Mouse (Mus musculus) cerebellum, adult 2 months (tissue): ENCODE results near the gene Ints2. TPM values are rescaled to one million over a fixed set of nuclear protein-coding genes. Genes with fewer than 3 reads are reported as not detected.
A peak's percentile ranks its signal among the peaks of the same experiment; 100 is the strongest.
"Not testable (repeated sequence)": the region's sequence is repeated elsewhere in the genome, so short reads cannot be mapped to it uniquely, and the experiment has no call there.

Experiments used
- DNase-seq, 2 experiments: peaks; one replicate each; pipeline ENCODE4 v3.0.0; 2021
- H3K27ac ChIP-seq: fragments of 200-500 bp; 2 replicates; pipeline ENCODE4 v1.5.1; 2012; ENCODE audit warnings: low read length, control low read depth, inconsistent platforms; ENCODE audit not compliant: insufficient read depth
- H3K27me3 ChIP-seq: fragments of 200-500 bp; 2 replicates; pipeline ENCODE4 v1.6.1; 2012; ENCODE audit warnings: inconsistent platforms, mild to moderate bottlenecking, low read length, moderate library complexity; ENCODE audit not compliant: control insufficient read depth, insufficient read depth
- H3K4me1 ChIP-seq: fragments of 200-500 bp; 2 replicates; pipeline ENCODE4 v1.6.1; 2011; ENCODE audit warnings: low read length; ENCODE audit not compliant: control insufficient read depth, insufficient read depth
- H3K4me3 ChIP-seq: fragments of 200-500 bp; replicated peaks from 2 replicates; pipeline ENCODE3; 2011; ENCODE audit warnings: mild to moderate bottlenecking, low read depth, low read length, control low read depth; ENCODE audit not compliant: insufficient read depth
- CTCF ChIP-seq: fragments of 200-500 bp; IDR thresholded peaks from 2 replicates; pipeline ENCODE4 v1.5.1; 2011; ENCODE audit warnings: low read depth, mild to moderate bottlenecking, control low read depth, low read length, moderate library complexity, borderline replicate concordance; ENCODE audit not compliant: insufficient read depth
- POLR2A ChIP-seq: fragments of 200-500 bp; IDR thresholded peaks from 2 replicates; pipeline ENCODE4 v1.6.1; 2011; ENCODE audit warnings: low read length, control low read depth, borderline replicate concordance; ENCODE audit not compliant: insufficient read depth
- WGBS: fragments of 180-500 bp; shearing (Covaris S2); methylation state at CpG from one replicate; pipeline ENCODE4 v1.1.7; 2018; 5-methylcytosine and 5-hydroxymethylcytosine counted together
- polyA plus RNA-seq: library from polyadenylated mRNA; depleted of rRNA; stranded (reverse); fragments of >200 nt; gene quantifications from 2 replicates; pipeline ENCODE4 v1.2.3, GENCODE M21; 2012; rRNA removed

Gene Ints2
- polyA plus RNA-seq, 1 experiment, result 13.9 TPM

- under 1% methylated on average over 58 of the region's 60 CpGs for WGBS
Observed at GRCm38 (mm10) chr11:86201037-86201786, 56.2 kb downstream of the Ints2 start, which contains the start of gene Brip1. Gene Brip1, minus strand, starts transcription at chr11:86201193.

GRCm38 (mm10) chr11:86200460-86201021 is 56.8 kb downstream of the Ints2 start:
- Histone ChIP-seq H3K27ac (no peak overlapping the region), H3K4me1 (0 out of 2 replicates have a peak, but pooled peaks cover 3% of the 10 kb centered on the region), H3K4me3 (peak overlapping the region; percentile 71), H3K27me3 (no peaks in the 10 kb centered on the region)
- TF ChIP-seq CTCF, result no peak
- no peak for TF ChIP-seq POLR2A
- WGBS, result 1% methylated on average over 20 of the region's 21 CpGs
- no peak for DNase-seq

More at GRCm38 (mm10) chr11:86201037-86201786, 56.2 kb downstream of the Ints2 start, which contains the start of gene Brip1:
- TF ChIP-seq POLR2A (no peak), CTCF (no peak)
- Histone ChIP-seq H3K4me1 (0 out of 2 replicates have a peak, but pooled peaks cover 3% of the 10 kb centered on the region), H3K27me3 (no peaks in the 10 kb centered on the region), H3K27ac (no peak within 1 kb of the TSS), H3K4me3 (peak within 1 kb of the TSS; percentile 95)
- peak; percentile 91 to 92 for DNase-seq

GRCm38 (mm10) chr11:86199733-86200132 is 57.6 kb downstream of the Ints2 start:
- no peak overlapping the region for H3K4me3 ChIP-seq
- H3K27ac ChIP-seq, result no peak overlapping the region
- no peak for DNase-seq
- no peak for TF ChIP-seq CTCF
- no peak for TF ChIP-seq POLR2A
- WGBS, result 41% methylated on average over 4 of the region's 4 CpGs
- H3K4me1 ChIP-seq, result 0 out of 2 replicates have a peak, but pooled peaks cover 3% of the 10 kb centered on the region
- H3K27me3 ChIP-seq, result no peaks in the 10 kb centered on the region

- 63% methylated on average over 7 of the region's 7 CpGs for WGBS
- DNase-seq, H3K27ac ChIP-seq, H3K4me1 ChIP-seq, H3K4me3 ChIP-seq, H3K27me3 ChIP-seq: not testable (repeated sequence)
Observed at GRCm38 (mm10) chr11:86185224-86185623, 72.2 kb downstream of the Ints2 start.

GRCm38 (mm10) chr11:86175833-86176232 is 81.5 kb downstream of the Ints2 start:
- TF ChIP-seq POLR2A (no peak), CTCF (no peak)
- Histone ChIP-seq H3K4me1 (no peaks in the 10 kb centered on the region), H3K4me3 (no peak overlapping the region), H3K27me3 (no peaks in the 10 kb centered on the region), H3K27ac (no peak overlapping the region)
- no peak for DNase-seq
- WGBS, result 84% methylated on average over 3 of the region's 3 CpGs

GRCm38 (mm10) chr11:86174173-86174572 is 83.2 kb downstream of the Ints2 start:
- Histone ChIP-seq H3K27me3 (no peaks in the 10 kb centered on the region), H3K4me1 (no peaks in the 10 kb centered on the region), H3K4me3 (no peak overlapping the region), H3K27ac (no peak overlapping the region)
- TF ChIP-seq POLR2A, result no peak
- peak; percentile 64 for TF ChIP-seq CTCF
- DNase-seq, result peak; percentile 7 to 15
- 60% methylated on average over 2 of the region's 2 CpGs for WGBS

GRCm38 (mm10) chr11:86170743-86171142 is 86.6 kb downstream of the Ints2 start:
- DNase-seq, result no peak
- TF ChIP-seq POLR2A, result no peak
- no peak for TF ChIP-seq CTCF
- Histone ChIP-seq H3K4me1 (no peaks in the 10 kb centered on the region), H3K27me3 (no peaks in the 10 kb centered on the region), H3K4me3 (no peak overlapping the region), H3K27ac (no peak overlapping the region)
- 89% methylated on average over 2 of the region's 2 CpGs for WGBS

Other genes starting within 250 kb of the Ints2 start
- gene Brip1, start 56.4 kb downstream of the Ints2 start, polyA plus RNA-seq, result 0.03 TPM in 2 replicates
- gene Med13, start 100.0 kb upstream of the Ints2 start, polyA plus RNA-seq, result 21.4 and 23.6 TPM in 2 replicates
- 11.4 and 11.6 TPM in 2 replicates for gene Rnft1, start 227.1 kb upstream of the Ints2 start, polyA plus RNA-seq